Mouse (Mus musculus): ENCODE measurements around the gene Slc5a3. TPM values are rescaled to one million over a fixed set of nuclear protein-coding genes. Genes with fewer than 3 reads are reported as not detected.

The Slc5a3 gene
- 40.7 TPM for polyA plus RNA-seq (2014; fragmentation: Illumina TruSeq; extraction: RNeasy Lipid Tissue Mini Kit (QIAGEN cat#74804); ENCODE audit: low read depth, low replicate concordance)

GRCm38 (mm10) chr16:92057852-92058643 lies at the start of gene Slc5a3, which contains the start of the genes Mrps6 and Gm49711:
Gene Slc5a3, plus strand, starts transcription at chr16:92058322.
Gene Mrps6, plus strand, starts transcription at chr16:92058270.
Gene Gm49711, plus strand, starts transcription at chr16:92058316.

Other genes starting within 250 kb of the Slc5a3 start
- 129 TPM for gene Mrps6, start 52 bp upstream of the Slc5a3 start, polyA plus RNA-seq (2014; fragmentation: Illumina TruSeq; extraction: RNeasy Lipid Tissue Mini Kit (QIAGEN cat#74804); ENCODE audit: low read depth, low replicate concordance)
- not detected for gene Gm49711, start within 50 bp of the Slc5a3 start, polyA plus RNA-seq (2014; fragmentation: Illumina TruSeq; extraction: RNeasy Lipid Tissue Mini Kit (QIAGEN cat#74804); ENCODE audit: low read depth, low replicate concordance)
- gene Kcne2, start 234.1 kb downstream of the Slc5a3 start, polyA plus RNA-seq (2014; fragmentation: Illumina TruSeq; extraction: RNeasy Lipid Tissue Mini Kit (QIAGEN cat#74804); ENCODE audit: low read depth, low replicate concordance), result not detected
- 114 TPM for gene Smim11, start 243.0 kb downstream of the Slc5a3 start, polyA plus RNA-seq (2014; fragmentation: Illumina TruSeq; extraction: RNeasy Lipid Tissue Mini Kit (QIAGEN cat#74804); ENCODE audit: low read depth, low replicate concordance)